Mouse (Mus musculus): Measurements from ENCODE around the gene Usp24. TPM values are rescaled to one million over a fixed set of nuclear protein-coding genes. Genes with fewer than 3 reads are reported as not detected.

Gene Usp24
- total and polyA plus RNA-seq, 3 experiments, result 13.0 to 25.7 (median 13.9) TPM

GRCm38 (mm10) chr4:106333071-106333470 lies 17.1 kb downstream of the Usp24 start:
- TF ChIP-seq HCFC1 (IDR thresholded peaks at IDR 0.05; ENCODE audit: low read depth, low read length) (no peak), GABPA (IDR thresholded peaks at IDR 0.05; ENCODE audit: insufficient replicate concordance, low read depth, low read length) (no peak), SMC3 (IDR thresholded peaks at IDR 0.05; ENCODE audit: low read depth, low read length) (no peak), POLR2AphosphoS2 (IDR thresholded peaks at IDR 0.05; ENCODE audit: low read depth, low read length) (no peak), CTCF (conservative IDR thresholded peaks at IDR 0.05 in 1 of 2, IDR thresholded peaks at IDR 0.05 in 1 of 2; ENCODE audit: low read depth in 2 of 2, low read length in 2 of 2) (no peak), RCOR1 (conservative IDR thresholded peaks at IDR 0.05; ENCODE audit: low read depth, low read length) (no peak), MEF2A (IDR thresholded peaks at IDR 0.05; ENCODE audit: borderline replicate concordance, low read depth, low read length) (no peak), E2F4 (IDR thresholded peaks at IDR 0.05; ENCODE audit: insufficient replicate concordance, low read depth, low read length) (no peak), CHD2 (IDR thresholded peaks at IDR 0.05; ENCODE audit: low read length) (no peak), JUND (conservative IDR thresholded peaks at IDR 0.05; ENCODE audit: low read depth, low read length) (no peak), ZNF384 (IDR thresholded peaks at IDR 0.05; ENCODE audit: low read depth, low read length) (no peak), POLR2A (IDR thresholded peaks at IDR 0.05; ENCODE audit: low read depth, low read length) (no peak), USF2 (conservative IDR thresholded peaks at IDR 0.05; ENCODE audit: low read depth, low read length) (no peak), MAZ (IDR thresholded peaks at IDR 0.05; ENCODE audit: low read depth, low read length) (no peak), EP300 (IDR thresholded peaks at IDR 0.05; ENCODE audit: low read length) (no peak), PAX5 (IDR thresholded peaks at IDR 0.05; ENCODE audit: low read length) (no peak), BHLHE40 (IDR thresholded peaks at IDR 0.05; ENCODE audit: low read depth, low read length) (no peak)
- in situ Hi-C loops (cut with MboI; ENCODE audit: low pct_ligation_motif_present, low pct_unique_long_range_greater_than_20kb, low sequenced_read_pairs), result no loop called here
- dilution Hi-C loops (cut with MboI; ENCODE audit: extremely low pct_ligation_motif_present, extremely low pct_unique_long_range_greater_than_20kb, low sequenced_read_pairs), result no loop called here
- H3K9ac ChIP-seq (ENCODE audit: insufficient read depth, low read depth), result no peak overlapping the region
- no peak overlapping the region for H3K27ac ChIP-seq (ENCODE audit: insufficient read depth, low read depth)
- no peaks in the 10 kb centered on the region for H3K27me3 ChIP-seq (replicated peaks)
- H3K4me1 ChIP-seq (ENCODE audit: control insufficient read depth in 1 of 2, insufficient read depth in 2 of 2), result peaks cover 0 to 3% of the 10 kb centered on the region in 2 experiments; a peak in 1 of 4 replicates
- peaks cover 0 to 28% of the 10 kb centered on the region in 2 experiments for H3K36me3 ChIP-seq (replicated peaks in 1 of 2; ENCODE audit: control insufficient read depth in 1 of 2, insufficient read depth in 1 of 2, low read length in 1 of 2)
- no peaks in the 10 kb centered on the region for H3K9me3 ChIP-seq (replicated peaks; ENCODE audit: low read length)
- no peak for DNase-seq (ENCODE audit: extremely low read depth)
- H3K4me3 ChIP-seq (replicated peaks in 1 of 3; ENCODE audit: low read depth in 2 of 3, low read length in 2 of 3, poor library complexity in 1 of 3), result no peak overlapping the region
- H3K79me2 ChIP-seq (replicated peaks; ENCODE audit: control insufficient read depth, extremely low read depth, insufficient read depth, poor library complexity, severe bottlenecking), result 0 out of 2 replicates have a peak, but pooled peaks cover 8% of the 10 kb centered on the region
- H3K4me2 ChIP-seq (ENCODE audit: insufficient read depth, low read depth, poor library complexity, severe bottlenecking), result no peak overlapping the region

- peaks cover 0 to 3% of the 10 kb centered on the region in 2 experiments; a peak in 1 of 4 replicates for H3K4me1 ChIP-seq (ENCODE audit: control insufficient read depth in 1 of 2, insufficient read depth in 2 of 2)
- H3K4me3 ChIP-seq (replicated peaks in 1 of 3; ENCODE audit: low read depth in 2 of 3, low read length in 2 of 3, poor library complexity in 1 of 3), result no peak overlapping the region
- in situ Hi-C loops (cut with MboI; ENCODE audit: low pct_ligation_motif_present, low pct_unique_long_range_greater_than_20kb, low sequenced_read_pairs), result no loop called here
- peaks cover 0 to 30% of the 10 kb centered on the region in 2 experiments for H3K36me3 ChIP-seq (replicated peaks in 1 of 2; ENCODE audit: control insufficient read depth in 1 of 2, insufficient read depth in 1 of 2, low read length in 1 of 2)
- H3K4me2 ChIP-seq (ENCODE audit: insufficient read depth, low read depth, poor library complexity, severe bottlenecking), result no peak overlapping the region
- dilution Hi-C loops (cut with MboI; ENCODE audit: extremely low pct_ligation_motif_present, extremely low pct_unique_long_range_greater_than_20kb, low sequenced_read_pairs), result no loop called here
- DNase-seq (ENCODE audit: extremely low read depth), result no peak
- H3K79me2 ChIP-seq (replicated peaks; ENCODE audit: control insufficient read depth, extremely low read depth, insufficient read depth, poor library complexity, severe bottlenecking), result 0 out of 2 replicates have a peak, but pooled peaks cover 8% of the 10 kb centered on the region
- no peaks in the 10 kb centered on the region for H3K27me3 ChIP-seq (replicated peaks)
- H3K9ac ChIP-seq (ENCODE audit: insufficient read depth, low read depth), result no peak overlapping the region
- H3K9me3 ChIP-seq (replicated peaks; ENCODE audit: low read length), result no peaks in the 10 kb centered on the region
- H3K27ac ChIP-seq (ENCODE audit: insufficient read depth, low read depth), result no peak overlapping the region
- TF ChIP-seq MAZ (IDR thresholded peaks at IDR 0.05; ENCODE audit: low read depth, low read length), result no peak
- TF ChIP-seq BHLHE40 (IDR thresholded peaks at IDR 0.05; ENCODE audit: low read depth, low read length), result no peak
- no peak for TF ChIP-seq POLR2AphosphoS2 (IDR thresholded peaks at IDR 0.05; ENCODE audit: low read depth, low read length)
- TF ChIP-seq JUND (conservative IDR thresholded peaks at IDR 0.05; ENCODE audit: low read depth, low read length), result no peak
These were observed 17.6 kb downstream of the Usp24 start for GRCm38 (mm10) chr4:106333584-106333983.
